Mouse (Mus musculus) neural tube, embryonic 12.5 days (tissue): ENCODE data around the gene Hoxd4. TPM values are rescaled to one million over a fixed set of nuclear protein-coding genes. Genes with fewer than 3 reads are reported as not detected.

Experiments used
- ATAC-seq: fragments of 200-750 bp; cut with Nextera tagmentation; 2 replicates; pipeline ENCODE4 v1.8.0; 2017; ENCODE audit warnings: low read depth, mild to moderate bottlenecking, moderate TSS enrichment, moderate library complexity; ENCODE audit not compliant: low FRiP score
- H3K27ac ChIP-seq: fragments of 300-500 bp; sonication (generic); 2 replicates; pipeline ENCODE4 v1.5.1; 2016
- H3K27me3 ChIP-seq: fragments of 300-500 bp; sonication (generic); replicated peaks from 2 replicates; pipeline ENCODE4 v1.6.1; 2016; ENCODE audit warnings: mild to moderate bottlenecking
- H3K36me3 ChIP-seq: fragments of 300-500 bp; sonication (generic); 2 replicates; pipeline ENCODE4 v1.6.1; 2016; ENCODE audit warnings: mild to moderate bottlenecking
- H3K4me1 ChIP-seq: fragments of 300-500 bp; sonication (generic); 2 replicates; pipeline ENCODE4 v1.6.1; 2016
- H3K4me2 ChIP-seq: fragments of 300-500 bp; sonication (generic); replicated peaks from 2 replicates; pipeline ENCODE4 v1.6.1; 2016; ENCODE audit warnings: mild to moderate bottlenecking
- H3K4me3 ChIP-seq: fragments of 300-500 bp; sonication (generic); 2 replicates; pipeline ENCODE4 v1.5.1; 2016
- H3K9ac ChIP-seq: fragments of 300-500 bp; sonication (generic); 2 replicates; pipeline ENCODE4 v1.6.1; 2016; ENCODE audit warnings: mild to moderate bottlenecking
- H3K9me3 ChIP-seq: fragments of 300-500 bp; sonication (generic); 2 replicates; pipeline ENCODE4 v1.6.1; 2016; ENCODE audit warnings: mild to moderate bottlenecking
- WGBS: fragments of 180-500 bp; shearing (Covaris S2); methylation state at CpG from one replicate; pipeline ENCODE4 v1.1.7; 2016; 5-methylcytosine and 5-hydroxymethylcytosine counted together
- polyA plus RNA-seq: library from polyadenylated mRNA; unstranded; fragments of >200 nt; fragmentation: Nextera tagmentation; extraction: Ambion mirVana; gene quantifications from 2 replicates; pipeline ENCODE4 v1.2.1, GENCODE M21; 2016

The Hoxd4 gene
- polyA plus RNA-seq, 1 experiment from 2014 or later = 14.2 TPM

DNA sequence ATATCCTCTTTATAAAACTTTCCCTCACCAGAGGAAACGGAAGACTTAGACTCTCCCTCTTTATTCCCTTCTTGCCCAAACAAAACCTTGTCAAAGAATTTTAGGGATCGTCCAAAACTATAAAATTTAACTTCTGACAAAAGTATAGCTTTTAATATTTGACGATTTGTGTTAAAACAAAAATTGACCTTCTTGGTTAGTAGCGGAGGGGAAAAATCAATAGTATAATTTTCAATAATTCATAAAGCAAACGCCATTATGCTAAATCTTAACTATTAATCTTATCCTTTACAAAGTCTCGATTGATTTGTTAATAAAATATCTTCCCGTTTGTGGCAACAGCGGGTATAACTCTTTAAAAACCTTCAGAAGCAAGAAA lies 21.4 kb upstream of the Hoxd4 start:
- no peak for ATAC-seq
- Histone ChIP-seq H3K27me3 (peaks cover 77% of the 10 kb centered on the region), H3K36me3 (no peaks in the 10 kb centered on the region), H3K4me1 (no peaks in the 10 kb centered on the region), H3K27ac (no peak overlapping the region), H3K9ac (peak overlapping the region; percentile 75), H3K9me3 (no peaks in the 10 kb centered on the region), H3K4me2 (peak overlapping the region; percentile 75), H3K4me3 (peak overlapping the region; percentile 30)
- 4% methylated on average over 8 of the region's 8 CpGs for WGBS

DNA sequence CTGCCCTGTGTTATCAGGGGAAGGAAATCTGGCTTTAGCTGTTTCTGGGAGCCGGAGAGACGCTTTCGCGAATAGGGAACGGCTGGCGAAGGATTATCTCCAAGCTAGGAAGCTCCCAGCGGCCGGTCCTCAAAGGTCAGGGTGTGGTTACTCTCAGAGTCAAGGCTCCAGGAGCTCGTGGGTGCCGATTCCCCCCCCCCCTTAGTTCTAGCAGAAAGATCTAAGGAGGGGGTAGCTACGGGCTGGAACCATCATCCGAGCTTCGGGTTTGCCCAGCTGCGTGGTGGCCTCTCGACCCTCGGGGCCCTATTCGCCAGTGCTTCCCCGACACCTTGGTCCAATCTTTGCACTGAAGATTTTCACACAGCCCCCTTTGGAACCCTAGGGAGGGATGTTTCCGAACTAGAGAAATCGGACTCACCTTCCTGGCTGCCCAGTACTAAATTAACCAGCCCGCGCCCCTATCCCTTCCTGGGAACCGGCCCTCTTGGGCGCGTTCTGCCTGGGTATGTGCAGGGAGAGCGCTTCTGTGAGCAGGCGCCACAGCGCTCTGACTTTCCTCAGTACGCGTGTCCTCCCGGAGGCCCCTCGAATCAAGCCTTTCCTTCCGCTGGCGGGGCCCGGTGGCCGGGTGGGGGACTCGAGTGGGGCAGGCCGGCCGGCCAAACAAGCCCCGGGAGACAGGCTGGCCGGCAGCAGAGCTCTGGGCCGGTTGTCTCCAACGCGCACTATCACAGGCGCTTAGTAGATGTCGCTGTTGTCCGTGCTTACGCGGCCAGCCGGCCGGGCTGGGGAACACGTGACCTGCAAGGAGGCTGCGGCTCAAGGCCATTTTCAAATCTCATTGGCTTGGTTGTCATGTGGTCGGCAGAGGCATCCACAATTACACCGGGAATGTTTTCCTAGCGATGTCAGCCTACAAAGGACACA lies 20.4 kb upstream of the Hoxd4 start, which contains the start of gene Hoxd10:
Gene Hoxd10 (plus strand): TSS at position 903 of the 930 bp plus-strand sequence.
- Histone ChIP-seq H3K4me3 (peak within 1 kb of the TSS; percentile 42), H3K4me2 (peak within 1 kb of the TSS; percentile 75), H3K36me3 (no peaks in the 10 kb centered on the region), H3K27ac (peak within 1 kb of the TSS; percentile 69), H3K9me3 (no peaks in the 10 kb centered on the region), H3K4me1 (peaks cover 3% of the 10 kb centered on the region; the same call in 1 of the 2 replicates), H3K9ac (peak within 1 kb of the TSS; percentile 76), H3K27me3 (peaks cover 83% of the 10 kb centered on the region)
- under 1% methylated on average over 56 of the region's 56 CpGs for WGBS
- peak; percentile 89 for ATAC-seq

DNA sequence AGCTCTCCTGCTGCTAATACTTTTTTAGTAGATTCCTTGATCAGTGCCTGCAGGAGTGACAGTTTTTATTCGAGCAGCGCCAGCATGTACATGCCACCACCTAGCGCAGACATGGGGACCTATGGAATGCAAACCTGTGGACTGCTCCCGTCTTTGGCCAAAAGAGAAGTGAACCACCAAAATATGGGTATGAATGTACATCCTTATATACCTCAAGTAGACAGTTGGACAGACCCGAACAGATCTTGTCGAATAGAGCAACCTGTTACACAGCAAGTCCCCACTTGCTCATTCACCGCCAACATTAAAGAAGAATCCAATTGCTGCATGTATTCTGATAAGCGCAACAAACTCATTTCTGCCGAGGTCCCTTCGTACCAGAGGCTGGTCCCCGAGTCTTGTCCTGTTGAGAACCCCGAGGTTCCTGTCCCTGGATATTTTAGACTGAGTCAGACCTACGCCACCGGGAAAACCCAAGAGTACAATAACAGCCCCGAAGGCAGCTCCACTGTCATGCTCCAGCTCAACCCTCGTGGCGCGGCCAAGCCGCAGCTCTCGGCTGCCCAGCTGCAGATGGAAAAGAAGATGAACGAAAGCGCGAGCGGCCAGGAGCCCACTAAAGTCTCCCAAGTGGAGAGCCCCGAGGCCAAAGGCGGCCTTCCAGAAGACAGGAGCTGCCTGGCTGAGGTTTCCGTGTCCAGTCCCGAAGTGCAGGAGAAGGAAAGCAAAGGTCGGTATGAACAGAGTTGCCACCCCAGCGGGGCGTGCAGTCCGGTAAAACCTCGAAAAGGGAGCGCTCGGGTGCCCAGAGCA lies 19.5 kb upstream of the Hoxd4 start:
- ATAC-seq = no peak
- no peaks in the 10 kb centered on the region for H3K9me3 ChIP-seq
- 4% methylated on average over 35 of the region's 35 CpGs for WGBS
- H3K27me3 ChIP-seq = peaks cover 83% of the 10 kb centered on the region
- H3K4me3 ChIP-seq = peak overlapping the region; percentile 42
- H3K4me2 ChIP-seq = peak overlapping the region; percentile 75
- no peaks in the 10 kb centered on the region for H3K36me3 ChIP-seq
- H3K9ac ChIP-seq = peak overlapping the region; percentile 76
- peak overlapping the region; percentile 1; the same call in 1 of the 2 replicates for H3K27ac ChIP-seq
- peaks cover 8% of the 10 kb centered on the region for H3K4me1 ChIP-seq

DNA sequence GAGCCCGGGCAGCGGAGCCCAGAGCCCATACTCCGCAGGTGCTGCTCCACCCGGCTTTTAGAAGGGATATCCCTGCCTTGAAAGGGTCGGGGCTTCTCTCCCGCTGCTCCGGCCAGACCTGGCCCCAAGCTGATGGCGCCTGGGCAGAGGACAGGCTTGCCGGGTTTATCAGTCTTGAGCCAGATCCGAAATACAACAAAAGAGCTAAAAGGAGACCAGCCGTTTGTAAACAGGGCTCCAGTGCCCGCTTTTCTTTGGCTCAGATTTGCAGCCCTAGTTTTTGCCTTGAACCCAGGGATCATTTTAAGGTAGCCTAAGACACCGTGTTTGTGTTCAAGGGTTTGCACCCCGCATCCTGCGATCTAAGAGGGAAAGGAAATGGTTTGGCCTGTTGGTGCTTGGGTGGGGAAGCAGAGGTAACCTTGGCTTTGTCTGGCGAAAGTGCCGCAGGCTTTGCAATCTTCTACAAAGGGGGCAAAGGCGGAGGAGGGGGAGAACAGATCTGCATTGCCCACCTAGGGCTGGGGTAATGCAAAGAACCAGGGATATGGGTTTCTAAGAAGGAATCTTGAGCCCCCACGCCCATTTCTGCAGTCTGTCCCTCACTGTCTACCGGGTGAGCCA lies 18.8 kb upstream of the Hoxd4 start:
- ATAC-seq = no peak
- WGBS = 2% methylated on average over 20 of the region's 20 CpGs
- peak overlapping the region; percentile 1; the same call in 1 of the 2 replicates for H3K27ac ChIP-seq
- peak overlapping the region; percentile 76 for H3K9ac ChIP-seq
- H3K27me3 ChIP-seq = peaks cover 81% of the 10 kb centered on the region
- H3K4me2 ChIP-seq = peak overlapping the region; percentile 75
- H3K4me3 ChIP-seq = peak overlapping the region; percentile 42
- H3K4me1 ChIP-seq = peaks cover 15% of the 10 kb centered on the region
- no peaks in the 10 kb centered on the region for H3K36me3 ChIP-seq
- H3K9me3 ChIP-seq = no peaks in the 10 kb centered on the region

DNA sequence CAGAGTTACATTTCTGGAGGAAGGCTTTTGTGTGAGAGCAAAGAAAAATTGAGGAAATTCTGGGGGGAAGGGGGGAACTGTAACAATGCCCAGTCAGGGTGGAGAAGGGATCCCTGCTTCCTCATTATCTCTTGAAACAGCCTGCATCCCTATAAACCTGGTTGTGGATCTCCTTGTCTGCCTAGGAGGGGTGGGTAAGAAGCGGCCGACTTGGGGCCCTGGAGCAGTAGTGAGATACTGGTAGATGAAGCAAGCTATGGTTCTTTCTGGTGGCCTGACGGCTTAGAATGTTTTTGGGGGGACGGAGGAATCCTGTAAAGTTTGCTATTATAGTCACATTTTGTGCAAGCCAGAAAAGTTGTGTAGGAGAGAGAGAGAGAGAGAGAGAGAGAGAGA lies 18.3 kb upstream of the Hoxd4 start:
- Histone ChIP-seq H3K27ac (0 out of 2 replicates have a peak overlapping the region, but pooled peaks have one; percentile 1), H3K36me3 (no peaks in the 10 kb centered on the region), H3K4me2 (peak overlapping the region; percentile 75), H3K9ac (peak overlapping the region; percentile 76), H3K9me3 (no peaks in the 10 kb centered on the region), H3K4me1 (peaks cover 17% of the 10 kb centered on the region), H3K27me3 (peaks cover 80% of the 10 kb centered on the region), H3K4me3 (peak overlapping the region; percentile 42)
- ATAC-seq = no peak
- 6% methylated on average over 4 of the region's 4 CpGs for WGBS

DNA sequence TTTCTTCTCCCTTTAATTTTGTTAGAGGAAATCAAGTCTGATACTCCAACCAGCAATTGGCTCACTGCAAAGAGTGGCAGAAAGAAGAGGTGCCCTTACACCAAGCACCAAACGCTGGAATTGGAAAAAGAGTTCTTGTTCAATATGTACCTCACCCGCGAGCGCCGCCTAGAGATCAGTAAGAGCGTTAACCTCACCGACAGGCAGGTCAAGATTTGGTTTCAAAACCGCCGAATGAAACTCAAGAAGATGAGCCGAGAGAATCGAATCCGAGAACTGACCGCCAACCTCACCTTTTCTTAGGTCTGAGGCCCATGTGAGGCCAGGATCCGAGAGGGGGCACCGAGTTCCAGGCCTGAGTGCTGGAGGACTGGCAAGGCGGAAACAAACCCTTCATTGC lies 17.7 kb upstream of the Hoxd4 start:
- peaks cover 79% of the 10 kb centered on the region for H3K27me3 ChIP-seq
- H3K4me2 ChIP-seq = peak overlapping the region; percentile 75
- 1% methylated on average over 16 of the region's 16 CpGs for WGBS

DNA sequence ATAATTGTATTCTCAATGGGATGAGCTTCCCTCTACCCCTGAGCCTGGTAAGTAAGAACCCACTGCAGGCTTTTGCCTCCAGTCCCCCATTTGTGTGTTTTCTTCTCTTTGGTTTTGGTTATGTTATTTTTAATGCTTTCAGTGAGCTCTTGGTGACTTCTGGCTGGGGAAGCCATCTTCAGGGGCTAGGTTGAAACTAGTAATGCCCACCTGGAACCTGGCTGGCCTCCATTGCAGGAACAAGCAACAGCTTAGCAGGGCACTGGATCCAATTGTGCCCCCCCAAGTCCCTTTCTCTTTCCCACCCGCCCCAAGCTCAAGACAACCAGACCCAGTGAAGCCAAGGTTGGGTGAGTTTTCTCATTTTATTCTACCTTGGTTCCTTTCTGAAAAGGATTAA lies 16.3 kb upstream of the Hoxd4 start:
- H3K9me3 ChIP-seq = no peaks in the 10 kb centered on the region
- H3K9ac ChIP-seq = peak overlapping the region; percentile 18; the same call in 1 of the 2 replicates
- H3K4me3 ChIP-seq = peak overlapping the region; percentile 11; the same call in 1 of the 2 replicates
- H3K4me2 ChIP-seq = peak overlapping the region; percentile 75
- WGBS = 15% methylated on average over 1 of the region's 1 CpGs
- H3K4me1 ChIP-seq = peaks cover 23% of the 10 kb centered on the region
- peaks cover 81% of the 10 kb centered on the region for H3K27me3 ChIP-seq
- no peak overlapping the region for H3K27ac ChIP-seq
- no peaks in the 10 kb centered on the region for H3K36me3 ChIP-seq
- no peak for ATAC-seq

More for the DNA sequence above, 17.7 kb upstream of the Hoxd4 start:
- H3K9me3 ChIP-seq = no peaks in the 10 kb centered on the region
- H3K27ac ChIP-seq = no peak overlapping the region
- H3K4me1 ChIP-seq = peaks cover 19% of the 10 kb centered on the region
- H3K36me3 ChIP-seq = no peaks in the 10 kb centered on the region
- peak overlapping the region; percentile 76 for H3K9ac ChIP-seq
- no peak for ATAC-seq
- H3K4me3 ChIP-seq = peak overlapping the region; percentile 26

DNA sequence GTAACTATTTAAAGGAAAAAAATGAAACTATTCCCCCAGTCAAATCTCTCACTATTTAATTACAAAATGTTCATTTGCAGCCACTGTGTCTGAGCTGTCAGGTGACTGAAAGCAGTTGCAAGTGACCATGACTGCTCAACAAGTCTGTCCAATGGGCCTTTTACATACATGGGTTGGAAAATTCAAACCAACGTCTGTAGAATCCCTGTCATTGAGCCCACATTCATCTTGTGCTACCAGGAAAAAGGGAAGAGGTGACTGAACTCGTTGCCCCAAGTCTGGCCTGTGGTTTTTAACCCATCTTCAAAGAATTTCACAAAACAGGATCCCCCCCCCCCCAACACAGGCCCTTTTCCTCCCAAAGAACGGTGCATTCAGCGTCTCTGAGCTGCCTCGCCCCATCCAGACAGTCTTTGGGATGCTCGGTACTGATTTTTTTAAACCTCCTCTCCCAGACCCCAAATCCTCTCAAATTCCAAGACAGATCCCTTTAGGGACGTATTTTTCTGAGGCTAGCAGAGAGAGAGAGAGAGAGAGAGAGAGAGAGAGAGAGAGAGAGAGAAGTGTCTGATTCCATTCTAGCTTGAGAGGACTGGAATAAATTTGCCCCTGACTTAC lies 15.8 kb upstream of the Hoxd4 start:
- peak overlapping the region; percentile 96 for H3K9ac ChIP-seq
- H3K27me3 ChIP-seq = peaks cover 85% of the 10 kb centered on the region
- H3K27ac ChIP-seq = peak overlapping the region; percentile 83; the same call in 1 of the 2 replicates
- no peak for ATAC-seq
- H3K9me3 ChIP-seq = no peaks in the 10 kb centered on the region
- peak overlapping the region; percentile 75 for H3K4me2 ChIP-seq
- H3K36me3 ChIP-seq = no peaks in the 10 kb centered on the region
- 8% methylated on average over 7 of the region's 7 CpGs for WGBS
- H3K4me3 ChIP-seq = peak overlapping the region; percentile 54; the same call in 1 of the 2 replicates
- peaks cover 28% of the 10 kb centered on the region for H3K4me1 ChIP-seq

DNA sequence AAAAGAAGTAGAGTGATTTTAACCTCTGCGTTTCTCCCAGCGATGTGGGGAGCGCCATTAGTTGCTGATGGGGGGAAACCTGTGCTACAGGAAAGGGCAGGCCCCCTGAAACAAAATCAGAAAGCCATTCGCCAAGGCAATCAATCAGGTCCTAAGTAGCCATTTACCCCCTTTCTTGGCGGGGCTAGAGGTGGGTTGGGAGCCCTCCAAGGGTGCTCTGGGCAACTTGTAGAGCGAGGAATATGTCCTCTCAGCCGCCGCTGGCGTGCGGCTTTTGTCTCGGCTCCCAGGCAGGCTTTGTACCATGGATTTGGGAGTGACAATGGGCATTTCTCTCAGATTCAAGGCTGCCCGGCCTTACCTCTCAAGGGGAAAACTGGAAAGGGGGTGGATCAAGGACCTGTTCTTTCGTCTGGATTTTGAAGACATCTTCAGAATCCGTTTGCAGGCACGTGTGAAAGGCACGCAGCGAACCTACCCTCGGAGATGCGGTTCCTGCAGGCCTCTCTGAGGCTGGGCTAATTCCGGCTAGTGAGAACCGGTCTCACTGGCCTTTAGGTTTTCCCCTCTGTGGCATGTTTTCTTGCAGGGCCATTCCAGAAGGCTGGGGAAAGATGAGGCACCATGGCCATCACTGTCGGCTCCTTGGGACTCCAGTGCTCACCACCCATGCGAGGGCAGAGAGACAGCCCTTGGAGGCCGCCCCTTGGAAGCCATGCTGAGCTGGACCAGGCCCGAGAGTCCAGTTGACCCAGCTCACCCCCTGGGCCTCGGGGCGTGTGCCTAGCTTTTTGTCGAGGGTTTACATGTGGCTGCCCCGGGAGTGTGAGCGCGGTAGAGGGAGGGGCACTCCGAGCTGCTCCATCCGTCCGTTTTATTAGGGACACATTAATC lies 15.0 kb upstream of the Hoxd4 start:
- H3K4me2 ChIP-seq = peak overlapping the region; percentile 75
- peak overlapping the region; percentile 83 for H3K27ac ChIP-seq
- H3K4me1 ChIP-seq = peaks cover 30% of the 10 kb centered on the region
- H3K9me3 ChIP-seq = no peaks in the 10 kb centered on the region
- ATAC-seq = no peak
- WGBS = 2% methylated on average over 34 of the region's 34 CpGs
- peaks cover 82% of the 10 kb centered on the region for H3K27me3 ChIP-seq
- no peaks in the 10 kb centered on the region for H3K36me3 ChIP-seq
- peak overlapping the region; percentile 54 for H3K4me3 ChIP-seq
- H3K9ac ChIP-seq = peak overlapping the region; percentile 96

DNA sequence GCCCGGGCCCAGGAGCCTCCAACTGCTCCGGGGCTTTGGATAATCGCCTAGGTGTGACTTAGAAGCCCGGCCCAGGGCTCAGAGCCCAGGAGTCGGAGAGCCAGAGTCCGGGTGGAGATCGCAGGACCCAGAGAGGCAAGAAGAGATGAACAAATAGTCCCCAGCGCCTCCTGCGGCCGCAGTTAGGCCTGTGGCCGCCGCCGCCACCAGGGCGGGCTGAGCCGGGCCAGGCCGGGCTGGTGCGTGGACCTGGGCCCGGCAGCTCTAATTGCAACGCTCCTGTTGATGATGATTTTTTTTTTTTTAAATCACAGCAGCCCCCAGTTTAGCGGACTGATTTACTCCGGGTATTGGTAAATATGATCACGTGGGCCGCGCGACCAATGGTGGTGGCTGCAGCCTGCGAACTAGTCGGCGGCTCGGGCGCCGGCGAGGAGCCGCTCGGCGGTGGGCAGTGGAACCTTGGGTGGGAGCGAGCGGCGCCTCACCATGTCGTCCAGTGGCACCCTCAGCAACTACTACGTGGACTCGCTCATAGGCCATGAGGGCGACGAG lies 14.1 kb upstream of the Hoxd4 start, which contains the start of gene Hoxd9:
Gene Hoxd9 (plus strand): TSS at position 161 of the 555 bp plus-strand sequence.
- Histone ChIP-seq H3K9ac (peak within 1 kb of the TSS; percentile 96), H3K27ac (peak within 1 kb of the TSS; percentile 83), H3K27me3 (peaks cover 73% of the 10 kb centered on the region), H3K4me2 (peak within 1 kb of the TSS; percentile 75), H3K36me3 (no peaks in the 10 kb centered on the region), H3K4me1 (peaks cover 30% of the 10 kb centered on the region), H3K9me3 (no peaks in the 10 kb centered on the region), H3K4me3 (peak within 1 kb of the TSS; percentile 54)
- peak; percentile 49 for ATAC-seq
- WGBS = under 1% methylated on average over 43 of the region's 43 CpGs
